Mouse (Mus musculus): ENCODE data around the gene 6030408B16Rik.
A peak's percentile ranks its signal among the peaks of the same experiment; 100 is the strongest.
"Not testable (repeated sequence)": the region's sequence is repeated elsewhere in the genome, so short reads cannot be mapped to it uniquely, and the experiment has no call there.

Gene 6030408B16Rik

DNA sequence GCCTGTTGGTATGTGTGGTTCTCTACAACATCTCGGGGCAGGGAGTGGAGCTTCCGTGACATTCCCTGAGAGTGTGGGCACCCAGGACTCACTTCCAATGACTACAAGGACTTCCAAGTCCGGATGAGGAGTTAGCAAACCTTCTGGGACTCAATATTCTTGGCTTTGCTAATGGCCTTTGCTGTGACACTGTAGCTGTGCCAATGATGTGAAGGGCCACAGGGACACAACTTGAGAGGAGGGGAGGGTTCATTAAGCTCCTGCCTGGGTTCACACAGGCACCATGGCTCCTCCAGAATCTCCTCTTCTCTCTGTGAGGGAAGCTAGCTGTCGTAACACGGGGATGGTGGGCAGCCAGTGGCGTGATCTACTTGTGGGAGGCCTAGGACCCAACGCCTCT, 29.6 kb downstream of the 6030408B16Rik start:
- DNase-seq, result no peak

DNA sequence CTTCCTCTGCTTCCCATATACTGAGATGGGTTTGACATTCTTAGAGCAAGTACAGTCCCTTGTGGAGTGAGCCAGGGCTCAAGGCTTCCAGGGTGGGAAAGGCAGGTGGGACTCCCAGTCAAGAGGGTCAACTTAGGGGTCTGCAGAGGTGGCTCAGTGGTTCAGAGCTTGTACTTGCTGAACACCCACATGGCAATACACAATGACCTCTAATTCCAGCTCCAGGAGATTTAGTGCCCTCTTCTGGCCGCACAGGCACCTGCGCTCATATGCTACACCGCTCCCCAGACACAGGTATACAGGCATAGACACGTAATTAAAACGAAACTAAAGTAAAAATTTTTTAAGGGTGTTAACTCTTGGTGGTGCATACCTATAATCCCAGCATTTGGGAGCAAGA, 30.5 kb downstream of the 6030408B16Rik start:
- no peak for DNase-seq

DNA sequence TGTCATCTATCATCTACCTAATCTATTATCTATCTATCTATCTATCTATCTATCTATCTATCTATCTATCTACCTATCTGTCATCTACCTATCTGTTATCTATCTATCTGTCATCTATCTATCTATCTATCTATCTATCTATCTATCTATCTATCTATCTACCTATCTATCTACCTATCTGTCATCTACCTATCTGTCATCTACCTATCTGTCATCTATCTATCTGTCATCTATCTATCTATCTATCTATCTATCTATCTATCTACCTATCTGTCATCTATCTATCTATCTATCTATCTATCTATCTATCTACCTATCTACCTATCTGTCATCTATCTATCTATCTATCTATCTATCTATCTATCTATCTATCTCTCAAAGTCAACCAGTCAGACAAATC, 31.4 kb downstream of the 6030408B16Rik start:
- DNase-seq, result not testable (repeated sequence)

DNA sequence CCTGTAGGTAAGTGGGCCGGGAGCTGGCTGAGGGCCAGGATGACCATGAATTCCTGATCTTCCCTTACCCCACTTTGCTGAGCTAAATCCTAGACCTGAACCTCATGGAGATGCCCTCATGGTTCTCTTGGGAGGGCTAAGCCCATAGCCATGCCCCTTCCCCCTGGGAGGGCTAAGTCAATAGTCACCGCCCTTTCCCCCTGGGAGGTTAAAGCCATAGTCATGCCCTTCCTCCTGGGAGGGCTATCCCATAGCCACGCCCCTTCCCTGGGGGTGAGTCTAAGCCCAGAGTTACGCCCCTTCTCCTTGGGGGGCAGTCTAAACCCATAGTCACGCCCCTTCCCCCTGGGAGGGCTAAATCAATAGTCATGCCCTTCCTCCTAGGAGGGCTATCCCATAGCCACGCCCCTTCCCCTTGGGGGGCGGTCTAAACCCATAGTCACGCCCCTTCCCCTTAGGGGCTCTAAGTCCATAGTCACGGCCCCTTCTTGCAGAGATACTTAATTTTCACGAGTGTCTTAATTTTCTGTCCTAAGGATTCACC, 33.1 kb downstream of the 6030408B16Rik start:
- no peak for DNase-seq

DNA sequence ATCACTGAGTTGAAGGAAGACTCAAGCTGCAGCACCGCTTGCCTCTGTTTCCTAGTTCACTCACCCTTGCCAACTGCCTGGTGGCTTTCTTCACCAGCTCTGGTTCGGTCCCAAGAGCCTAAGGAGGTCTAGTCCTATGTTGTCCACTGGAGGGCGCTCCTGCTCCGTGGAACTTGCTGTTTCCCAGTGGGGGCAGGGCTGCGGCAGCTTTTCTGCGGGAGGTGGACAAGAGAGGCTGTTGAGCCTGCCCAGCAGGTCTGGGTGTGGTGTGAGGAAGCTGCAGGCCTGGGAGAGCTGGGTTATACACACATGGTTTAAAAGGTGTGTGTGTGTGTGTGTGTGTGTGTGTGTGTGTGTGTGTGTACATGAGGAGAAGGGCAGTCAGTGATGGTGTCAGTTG, 34.3 kb downstream of the 6030408B16Rik start:
- peak; percentile 60 for DNase-seq

DNA sequence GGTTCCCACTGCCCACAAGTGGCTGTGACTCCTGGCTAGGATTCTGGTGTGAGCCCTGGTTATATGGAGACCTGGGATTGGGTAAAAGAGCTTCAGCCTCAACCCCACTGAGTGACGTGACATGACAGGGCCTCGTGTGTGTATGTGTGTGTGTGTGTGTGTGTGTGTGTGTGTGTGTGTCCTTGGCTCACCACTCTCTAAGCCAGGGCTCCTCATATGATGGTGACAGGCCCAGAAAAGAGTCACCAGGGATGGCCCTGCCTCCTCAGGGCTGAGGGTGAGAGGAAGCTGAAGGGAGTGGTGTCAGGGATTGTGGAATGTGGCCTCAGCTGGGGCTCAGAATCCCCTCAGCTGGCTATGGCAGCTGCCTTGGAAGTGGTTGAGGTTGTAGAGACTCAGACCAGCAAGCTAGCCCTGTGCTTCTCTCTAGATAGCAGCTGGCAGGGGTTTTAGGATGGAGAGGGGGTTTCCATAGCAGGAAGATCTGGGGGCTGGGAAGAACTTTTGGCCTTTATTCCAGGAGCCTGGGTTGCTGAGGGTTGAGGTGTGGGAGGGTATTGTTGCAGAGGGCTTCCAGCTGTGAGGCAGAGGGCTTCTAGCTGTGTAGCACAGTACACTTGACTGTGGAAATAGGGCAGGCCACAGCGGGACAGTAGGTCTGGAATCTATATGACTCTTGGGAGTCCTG, 36.0 kb downstream of the 6030408B16Rik start:
- no peak for DNase-seq

DNA sequence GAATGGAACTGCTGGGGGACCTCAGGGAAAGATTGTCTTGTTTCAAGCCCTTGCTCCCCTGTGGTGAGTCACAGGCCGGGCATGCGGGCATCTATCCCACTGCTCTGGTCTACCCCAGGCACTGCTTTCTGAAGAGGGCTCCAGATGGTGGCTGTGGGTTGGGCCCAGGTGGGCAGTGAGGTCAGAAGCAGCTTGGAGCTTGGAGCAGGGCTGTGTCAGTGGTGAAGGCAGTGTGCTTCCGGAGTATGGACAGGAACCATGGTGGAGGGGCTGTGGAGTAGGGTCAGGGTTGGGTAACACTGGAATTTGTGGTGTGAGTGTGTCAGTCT, 36.5 kb downstream of the 6030408B16Rik start:
- no peak for DNase-seq

DNA sequence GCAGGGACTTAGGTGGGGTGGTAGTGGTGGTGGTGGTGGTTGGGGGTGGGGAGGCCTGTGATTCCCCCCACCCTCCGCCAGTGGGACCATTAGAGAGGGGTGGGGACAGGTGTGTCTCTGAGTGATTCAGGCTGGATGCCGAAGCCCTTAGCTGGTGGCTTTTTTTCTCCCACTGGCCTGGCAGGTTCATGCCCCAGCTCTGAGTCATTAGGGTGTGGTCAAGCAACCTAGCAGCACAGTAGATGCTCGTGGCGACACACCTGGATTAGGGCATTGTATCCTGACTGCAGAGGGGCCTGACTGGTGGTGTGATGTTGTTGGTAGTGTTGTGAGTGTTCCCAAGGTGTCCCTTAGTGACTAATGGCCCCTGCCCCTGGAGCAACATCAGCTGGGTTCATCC, 38.1 kb downstream of the 6030408B16Rik start:
- DNase-seq, result no peak

DNA sequence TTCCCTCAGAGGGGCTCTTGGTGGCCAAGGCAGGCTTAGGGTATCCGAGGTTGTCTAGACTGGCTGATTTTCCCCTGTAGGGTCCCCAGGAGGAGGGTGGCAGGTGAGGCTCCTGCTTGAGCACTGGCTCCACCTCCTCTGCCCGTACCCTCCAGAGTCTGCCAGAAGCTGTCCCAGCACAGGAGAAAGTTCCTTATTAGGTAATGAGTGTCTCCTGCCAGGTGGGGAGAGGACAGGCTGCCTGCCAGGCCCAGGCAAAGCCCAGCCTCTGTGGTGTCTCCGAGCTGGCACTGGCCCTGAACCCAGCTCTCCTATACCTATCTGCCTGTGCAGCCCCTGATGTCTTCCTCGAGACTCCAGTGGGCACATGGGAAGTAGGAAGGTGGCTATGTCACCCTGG, 39.4 kb downstream of the 6030408B16Rik start:
- DNase-seq, result no peak

DNA sequence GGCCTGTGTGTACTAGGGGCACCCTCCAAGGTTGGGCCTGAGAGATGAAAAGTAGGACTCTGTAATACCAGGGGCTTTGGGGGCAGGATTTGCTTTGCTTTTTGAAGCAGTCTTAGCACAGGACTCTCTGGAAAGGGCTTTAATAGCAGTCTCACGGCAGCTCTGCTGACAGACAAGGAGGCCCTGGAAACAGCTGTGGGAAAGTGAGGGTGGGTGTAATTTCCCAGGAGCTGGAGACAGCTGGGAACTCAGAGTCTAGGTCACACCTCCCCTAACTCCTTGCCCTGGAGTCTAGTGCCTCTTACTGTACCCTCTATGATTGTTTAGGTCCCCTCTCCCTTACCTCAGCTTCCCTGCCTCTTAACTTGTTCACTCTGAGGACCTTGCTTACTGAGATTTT, 40.2 kb downstream of the 6030408B16Rik start:
- no peak for DNase-seq

DNA sequence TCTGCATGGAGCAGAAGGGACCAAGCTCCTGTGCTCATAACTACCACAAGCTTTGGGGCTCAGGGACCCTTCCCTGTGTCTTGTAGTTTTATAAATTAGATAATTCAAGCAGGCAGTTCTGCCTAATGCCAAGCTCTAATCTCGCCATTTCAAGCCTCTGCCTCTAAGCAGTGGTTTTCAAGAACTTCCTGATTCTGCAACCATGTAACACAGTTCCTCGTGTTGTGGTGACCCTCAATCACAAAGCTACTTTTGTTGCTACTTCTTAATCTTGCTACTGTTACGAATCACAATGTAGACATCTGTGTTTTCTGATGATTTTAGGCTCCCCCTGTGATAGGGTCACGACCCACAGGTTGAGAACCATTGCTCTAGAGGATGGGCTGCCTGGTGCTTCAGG, 40.6 kb downstream of the 6030408B16Rik start:
- no peak for DNase-seq

DNA sequence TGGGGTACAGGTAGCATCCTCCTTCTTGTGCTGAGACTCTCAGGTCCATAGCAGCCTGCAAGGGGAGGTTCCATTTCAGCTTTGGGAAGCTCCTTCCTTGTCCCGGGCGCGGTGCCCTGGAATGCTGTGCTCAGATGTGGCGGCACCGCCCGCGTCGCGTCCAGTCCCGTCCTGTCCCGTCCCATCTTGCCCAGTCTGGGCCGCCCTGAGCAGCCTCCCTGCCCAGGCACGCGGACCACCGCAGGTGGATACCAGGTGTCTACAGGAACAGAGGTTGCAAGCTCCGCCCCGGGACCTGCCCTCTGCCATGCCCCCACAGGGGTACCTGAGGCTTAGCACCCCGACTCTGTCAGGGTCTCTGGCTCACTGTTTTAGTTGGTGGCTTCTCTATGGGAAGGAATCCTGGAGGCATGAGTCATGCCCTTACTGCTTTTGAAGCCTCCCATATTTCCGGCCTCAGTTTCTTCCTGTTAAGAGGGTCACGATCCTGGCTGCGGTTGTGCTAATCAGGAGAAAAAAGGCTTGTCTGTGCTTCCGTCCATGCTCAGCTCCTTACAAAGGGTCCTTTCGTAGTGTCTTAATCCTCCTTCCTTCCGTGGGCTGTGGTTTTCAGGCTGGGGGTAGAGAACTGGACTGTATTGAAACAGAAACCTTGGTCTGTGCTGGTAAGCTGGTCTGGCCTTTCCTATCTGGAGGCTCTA, 43.6 kb downstream of the 6030408B16Rik start:
- no peak for DNase-seq

DNA sequence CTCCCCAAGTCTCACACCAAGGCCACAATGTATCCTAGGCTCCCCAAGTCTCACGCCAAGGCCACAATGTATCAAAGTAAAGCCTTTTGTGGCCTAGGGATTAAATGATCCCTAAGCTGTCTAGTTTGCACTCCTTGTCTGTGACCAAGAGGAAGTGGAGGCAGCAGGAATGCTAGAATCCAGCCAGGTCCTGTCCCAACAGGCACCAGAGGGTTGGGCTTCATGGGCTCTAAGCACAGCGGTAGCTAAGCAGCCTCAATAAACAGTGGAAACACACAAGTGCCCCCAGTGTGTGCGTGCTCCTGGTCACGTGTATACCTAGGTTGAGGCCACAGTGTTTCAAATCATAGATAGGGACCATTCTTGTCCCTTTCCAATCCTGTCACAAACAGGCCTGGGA, 45.3 kb downstream of the 6030408B16Rik start:
- no peak for DNase-seq

DNA sequence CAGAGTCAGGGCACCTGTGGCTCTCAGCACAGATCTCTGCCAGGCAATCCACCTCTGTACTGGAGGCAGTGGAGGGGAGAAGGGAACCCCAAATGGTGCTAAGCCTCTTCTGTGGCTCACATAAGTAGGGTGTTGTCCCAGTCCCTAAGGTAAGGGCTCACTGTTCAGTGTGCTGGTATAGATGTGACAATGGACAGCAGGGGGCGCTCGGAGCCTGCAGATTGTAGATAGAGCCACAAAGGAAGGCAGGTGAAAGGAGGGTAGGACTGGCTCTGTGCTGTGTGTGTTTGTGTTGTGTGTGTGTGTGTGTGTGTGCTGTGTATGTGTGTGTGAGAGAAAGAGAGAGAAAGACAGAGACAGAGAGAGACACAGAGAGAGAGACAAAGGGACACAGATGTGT, 46.5 kb downstream of the 6030408B16Rik start:
- DNase-seq, result peak; percentile 75

DNA sequence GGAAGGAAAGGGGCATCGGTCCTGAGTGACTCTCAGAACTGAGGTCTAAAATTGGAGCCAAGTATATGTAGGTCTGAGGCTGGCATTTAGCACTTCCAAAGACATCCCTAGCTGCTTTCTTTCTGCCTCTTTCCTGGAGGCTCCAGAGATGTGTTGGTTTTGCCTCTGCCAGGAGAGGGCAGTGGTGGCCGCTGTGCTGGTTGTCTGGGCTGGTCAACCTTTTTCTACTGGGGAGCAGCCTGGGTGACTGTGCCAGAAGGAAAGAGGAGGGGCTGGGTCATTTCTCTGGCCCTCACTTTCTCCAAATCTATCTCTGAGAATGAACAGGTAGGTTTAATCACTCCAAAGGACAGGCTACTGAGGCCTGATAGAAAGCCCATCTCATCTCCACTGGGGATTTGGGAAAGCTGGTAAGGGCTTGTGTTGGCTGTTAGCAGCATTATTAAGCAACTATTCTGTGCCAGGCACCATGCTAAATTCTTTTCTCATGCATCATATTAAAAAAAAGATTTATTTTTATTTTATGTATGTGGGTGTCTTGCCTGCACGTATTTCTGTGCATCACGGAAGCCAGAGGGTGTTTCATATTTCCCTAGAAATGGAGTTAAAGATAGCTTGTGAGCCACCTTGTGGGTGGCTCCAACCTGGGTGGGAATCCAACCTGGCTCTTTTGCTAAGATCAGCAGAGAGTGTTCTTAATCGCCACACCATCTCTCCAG, 48.9 kb downstream of the 6030408B16Rik start:
- DNase-seq, result no peak

Data from cerebellum, adult 9-11 months (tissue).